Mouse (Mus musculus) ES-E14 (cell line): Measurements from ENCODE around the gene Fpgs.

Experiments used
- CHD2 ChIP-seq: IDR thresholded peaks from 2 replicates; pipeline ENCODE4 v1.6.1; 2014; ENCODE audit warnings: mild to moderate bottlenecking, low read depth, low read length, inconsistent platforms
- HCFC1 ChIP-seq: IDR thresholded peaks from 2 replicates; pipeline ENCODE4 v1.6.1; 2012; ENCODE audit warnings: low read length, inconsistent platforms, borderline replicate concordance; ENCODE audit not compliant: insufficient read depth
- MAFK ChIP-seq: IDR thresholded peaks from 2 replicates; pipeline ENCODE4 v1.6.1; 2014; ENCODE audit warnings: mild to moderate bottlenecking, low read depth, low read length, inconsistent platforms; ENCODE audit not compliant: insufficient read depth

DNA sequence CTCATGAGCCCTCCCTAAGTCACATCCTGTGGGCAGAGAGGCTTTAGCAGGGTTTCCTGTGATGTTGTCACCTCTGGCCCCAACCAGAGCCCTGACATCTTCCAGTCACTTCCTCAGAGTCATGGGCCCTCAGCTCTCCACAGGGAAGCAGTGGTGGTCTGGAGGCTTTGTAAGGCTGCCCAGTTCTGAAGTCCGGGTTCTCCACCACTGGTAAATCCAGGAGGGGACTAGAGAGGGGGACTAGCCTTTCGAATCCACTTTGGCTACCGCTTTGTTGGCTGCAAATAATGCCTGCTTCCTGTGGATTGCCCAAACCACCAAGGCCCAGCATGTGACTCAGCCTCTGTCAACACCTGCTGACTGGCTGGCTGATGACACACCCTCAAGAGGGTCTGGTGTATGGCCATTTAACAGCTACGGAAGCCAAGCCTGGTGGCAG is 11.1 kb upstream of the Fpgs start:
- TF ChIP-seq MAFK: no peak
- TF ChIP-seq HCFC1: no peak
- no peak for TF ChIP-seq CHD2
